Mouse (Mus musculus): Measurements from ENCODE around the gene Ppp2r3d. TPM values are rescaled to one million over a fixed set of nuclear protein-coding genes. Genes with fewer than 3 reads are reported as not detected.
A peak's percentile ranks its signal among the peaks of the same experiment; 100 is the strongest.
"Not testable (repeated sequence)": the region's sequence is repeated elsewhere in the genome, so short reads cannot be mapped to it uniquely, and the experiment has no call there.

The Ppp2r3d gene
- 22.9 and 25.4 TPM in 2 replicates for polyA plus RNA-seq (2012; ENCODE audit: insufficient read depth, insufficient read length, missing spikeins)

DNA sequence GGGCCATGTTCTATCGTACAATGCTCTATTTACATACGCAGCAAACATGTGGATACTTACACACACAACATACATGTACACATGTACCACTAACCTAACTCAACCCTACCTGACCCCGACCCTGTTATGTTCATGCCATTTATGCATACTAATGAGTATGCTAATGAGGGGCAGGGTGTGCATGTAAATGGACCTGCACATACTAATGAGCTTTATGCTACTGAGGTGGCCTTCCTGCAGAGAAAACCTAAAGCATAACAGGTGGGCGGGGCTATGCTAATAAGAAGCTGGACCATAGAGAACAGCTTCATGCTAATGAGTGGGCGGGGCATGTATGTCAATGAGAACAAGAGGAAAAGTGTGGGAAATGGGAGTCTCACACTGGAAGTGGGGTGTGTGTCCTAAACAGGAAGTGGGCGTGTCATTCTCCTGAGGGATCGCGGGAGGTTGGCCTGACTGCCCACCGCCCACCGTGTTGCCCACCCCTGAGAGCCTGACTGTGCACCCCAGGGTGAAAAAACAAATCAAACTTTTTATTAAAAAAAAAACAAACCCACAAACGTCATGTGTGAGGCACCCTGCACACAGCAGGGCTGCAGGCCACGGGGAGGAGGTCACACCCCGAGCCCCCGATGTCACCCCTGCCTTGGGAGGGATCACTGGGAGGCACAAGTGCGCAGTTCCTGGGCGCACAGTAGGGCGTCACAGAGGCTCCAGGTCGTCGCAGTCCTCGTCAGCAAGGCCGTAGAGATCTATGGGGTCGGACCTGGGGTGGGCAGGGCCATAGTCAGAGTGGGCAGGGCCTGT is at the start of gene Ppp2r3d:
Gene Ppp2r3d (minus strand): TSS at position 803 of the 807 bp plus-strand sequence.
- Histone ChIP-seq H3K4me1 (ENCODE audit: control insufficient read depth, insufficient read depth, insufficient read length, low read length) (peaks cover 2% of the 10 kb centered on the region), H3K27ac (replicated peaks; ENCODE audit: low read depth, low read length) (peak within 1 kb of the TSS; percentile 40; the same call in 1 of the 2 replicates), H3K4me3 (ENCODE audit: insufficient read depth, low read depth, low read length) (no peak within 1 kb of the TSS)

DNA sequence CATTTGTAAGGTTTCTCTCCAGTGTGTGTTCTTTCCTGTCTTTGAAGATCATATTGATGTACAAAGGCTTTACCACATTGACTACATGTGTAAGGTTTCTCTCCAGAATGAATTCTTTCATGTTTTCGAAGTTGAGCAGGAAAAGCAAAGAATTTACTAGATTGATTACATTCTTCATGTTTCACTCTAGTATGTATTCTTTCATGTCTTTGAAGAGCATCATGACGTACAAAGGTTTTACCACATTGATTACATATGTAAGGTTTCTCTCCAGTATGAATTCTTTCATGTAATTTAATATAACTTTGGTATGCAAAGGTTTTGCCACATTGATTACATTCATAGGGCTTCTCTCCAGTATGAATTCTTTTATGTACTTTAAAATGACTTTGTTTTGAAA is 17.0 kb upstream of the Ppp2r3d start, which contains the start of gene Gm21836:
Gene Gm21836 (minus strand): TSS at position 101 of the 400 bp plus-strand sequence.
- not testable (repeated sequence) for H3K4me3 ChIP-seq (ENCODE audit: insufficient read depth, low read depth, low read length); H3K4me1 ChIP-seq (ENCODE audit: control insufficient read depth, insufficient read depth, insufficient read length, low read length); H3K27ac ChIP-seq (replicated peaks; ENCODE audit: low read depth, low read length)

DNA sequence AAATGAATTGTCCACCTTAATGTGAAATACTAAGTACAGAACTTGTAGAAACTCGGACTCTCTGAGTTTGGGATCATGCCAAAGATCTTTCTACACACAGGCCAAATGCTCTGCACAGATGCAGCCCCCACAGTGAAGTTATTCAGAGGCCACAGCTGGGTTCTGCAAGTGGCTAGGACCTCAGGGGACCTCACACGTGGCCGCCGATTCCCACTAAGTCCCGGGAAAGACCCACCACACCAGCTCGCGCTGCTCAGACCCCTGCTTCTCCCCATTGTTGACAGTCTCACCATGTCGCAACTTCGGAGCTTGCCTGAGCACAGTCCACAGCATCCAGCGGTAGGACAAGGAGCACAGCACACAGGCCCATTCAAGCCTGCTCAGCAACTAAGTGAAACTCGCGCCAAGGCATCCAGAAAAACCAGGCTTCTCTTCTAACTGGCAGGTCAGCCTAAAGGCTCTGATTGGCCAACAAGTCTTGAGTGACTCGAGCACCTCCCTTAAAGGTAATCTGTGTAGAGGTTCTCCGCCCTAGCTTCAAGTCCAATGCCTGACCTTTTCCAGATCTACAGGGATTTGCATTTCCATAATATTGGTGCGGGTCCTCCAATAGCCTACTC is 3.8 kb upstream of the Ppp2r3d start:
- not testable (repeated sequence) for H3K4me3 ChIP-seq (ENCODE audit: insufficient read depth, low read depth, low read length); H3K4me1 ChIP-seq (ENCODE audit: control insufficient read depth, insufficient read depth, insufficient read length, low read length); H3K27ac ChIP-seq (replicated peaks; ENCODE audit: low read depth, low read length)

DNA sequence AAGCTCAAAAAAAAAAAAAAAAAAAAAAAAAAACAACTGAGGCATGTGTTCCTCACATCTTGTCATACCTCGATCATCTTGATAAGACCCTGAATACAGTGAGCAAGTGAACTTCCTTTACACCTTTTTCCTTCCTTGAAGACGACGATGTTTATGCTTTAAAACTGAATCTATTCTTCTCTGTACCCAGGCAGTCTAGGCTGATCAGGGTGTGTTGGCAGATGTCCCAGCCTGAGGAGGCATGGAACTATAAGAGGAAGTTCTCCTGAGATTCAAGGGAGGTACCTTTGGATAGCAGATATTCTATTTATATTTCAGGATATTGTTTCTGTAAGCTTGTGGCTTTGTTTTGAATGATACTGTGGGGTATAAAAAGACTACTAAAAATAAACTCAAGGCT is 1.4 kb upstream of the Ppp2r3d start:
- Histone ChIP-seq H3K27ac (replicated peaks; ENCODE audit: low read depth, low read length) (no peak overlapping the region), H3K4me3 (ENCODE audit: insufficient read depth, low read depth, low read length) (no peak overlapping the region), H3K4me1 (ENCODE audit: control insufficient read depth, insufficient read depth, insufficient read length, low read length) (peaks cover 2% of the 10 kb centered on the region)

DNA sequence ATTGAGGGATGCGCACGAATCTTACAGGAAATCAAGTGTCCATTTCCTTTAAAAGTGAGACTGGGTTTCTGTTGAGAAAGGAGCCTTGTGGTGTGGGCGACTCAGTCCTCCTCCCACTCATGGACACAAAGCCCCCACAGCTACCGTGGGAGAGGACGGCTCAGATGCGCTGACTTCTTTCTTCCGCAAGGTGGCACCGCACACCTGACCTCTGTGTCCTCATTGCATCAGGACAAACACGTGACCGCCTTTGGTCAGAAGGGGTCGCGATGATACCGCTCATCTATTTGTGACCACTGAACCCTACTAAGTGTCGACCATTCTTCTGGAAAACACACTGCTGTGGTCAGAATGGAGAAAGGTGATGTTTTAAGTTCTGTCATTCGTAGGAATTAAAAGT is 1.0 kb downstream of the Ppp2r3d start:
- Histone ChIP-seq H3K4me3 (ENCODE audit: insufficient read depth, low read depth, low read length) (no peak overlapping the region), H3K4me1 (ENCODE audit: control insufficient read depth, insufficient read depth, insufficient read length, low read length) (peaks cover 2% of the 10 kb centered on the region), H3K27ac (replicated peaks; ENCODE audit: low read depth, low read length) (no peak overlapping the region)

- Histone ChIP-seq H3K27ac (replicated peaks; ENCODE audit: low read depth, low read length) (no peak overlapping the region), H3K4me1 (ENCODE audit: control insufficient read depth, insufficient read depth, insufficient read length, low read length) (no peaks in the 10 kb centered on the region)
Measured at GRCm38 (mm10) chr9:124456572-124456971, 20.1 kb downstream of the Ppp2r3d start.

DNA sequence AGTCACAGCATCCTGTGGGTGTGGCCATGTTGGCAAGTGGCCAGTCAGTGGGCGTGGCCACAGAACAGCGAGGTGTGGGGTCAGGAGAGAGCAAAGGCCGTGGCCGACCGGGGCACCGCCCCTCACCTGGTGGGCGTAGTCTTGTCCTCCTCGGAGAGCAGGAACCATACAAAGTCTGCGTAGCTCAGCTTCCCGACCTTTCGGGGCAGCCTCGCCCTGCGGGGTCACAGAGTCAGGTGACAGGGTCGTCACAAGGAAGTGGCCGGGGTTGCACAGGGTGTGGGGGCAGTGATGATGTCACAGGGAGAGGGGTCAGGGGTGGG is 34.2 kb downstream of the Ppp2r3d start:
- no peak overlapping the region for H3K27ac ChIP-seq (replicated peaks; ENCODE audit: low read depth, low read length)
- no peak overlapping the region for H3K4me3 ChIP-seq (ENCODE audit: insufficient read depth, low read depth, low read length)
- no peaks in the 10 kb centered on the region for H3K4me1 ChIP-seq (ENCODE audit: control insufficient read depth, insufficient read depth, insufficient read length, low read length)

More at GRCm38 (mm10) chr9:124456572-124456971, 20.1 kb downstream of the Ppp2r3d start:
- no peak overlapping the region for H3K4me3 ChIP-seq (ENCODE audit: insufficient read depth, low read depth, low read length)

GRCm38 (mm10) chr9:124441681-124442532 is 34.8 kb downstream of the Ppp2r3d start:
- H3K27ac ChIP-seq (replicated peaks; ENCODE audit: low read depth, low read length) = no peak overlapping the region
- H3K4me3 ChIP-seq (ENCODE audit: insufficient read depth, low read depth, low read length) = no peak overlapping the region
- H3K4me1 ChIP-seq (ENCODE audit: control insufficient read depth, insufficient read depth, insufficient read length, low read length) = no peaks in the 10 kb centered on the region

DNA sequence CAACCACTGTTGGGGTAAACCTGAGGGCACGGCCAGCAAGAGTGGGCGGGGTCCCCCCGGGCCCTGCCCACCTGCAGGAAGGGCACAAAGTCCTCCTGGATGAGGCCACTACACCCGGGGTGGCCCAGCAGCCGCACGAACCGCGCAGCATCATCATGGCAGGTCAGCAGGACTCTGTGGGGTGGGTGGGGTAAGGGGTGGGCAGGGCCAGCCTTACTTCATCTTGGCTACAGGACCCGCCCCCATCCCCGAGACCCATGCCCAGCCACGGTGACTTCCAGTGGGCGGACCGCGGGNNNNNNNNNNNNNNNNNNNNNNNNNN is 36.0 kb downstream of the Ppp2r3d start:
- Histone ChIP-seq H3K27ac (replicated peaks; ENCODE audit: low read depth, low read length) (no peak overlapping the region), H3K4me1 (ENCODE audit: control insufficient read depth, insufficient read depth, insufficient read length, low read length) (no peaks in the 10 kb centered on the region), H3K4me3 (ENCODE audit: insufficient read depth, low read depth, low read length) (no peak overlapping the region)

GRCm38 (mm10) chr9:124439848-124440723 is 36.6 kb downstream of the Ppp2r3d start:
- Histone ChIP-seq H3K4me1 (ENCODE audit: control insufficient read depth, insufficient read depth, insufficient read length, low read length) (no peaks in the 10 kb centered on the region), H3K27ac (replicated peaks; ENCODE audit: low read depth, low read length) (no peak overlapping the region), H3K4me3 (ENCODE audit: insufficient read depth, low read depth, low read length) (no peak overlapping the region)

GRCm38 (mm10) chr9:124439403-124439847 is 37.3 kb downstream of the Ppp2r3d start:
- no peak overlapping the region for H3K27ac ChIP-seq (replicated peaks; ENCODE audit: low read depth, low read length)
- H3K4me3 ChIP-seq (ENCODE audit: insufficient read depth, low read depth, low read length) = no peak overlapping the region
- H3K4me1 ChIP-seq (ENCODE audit: control insufficient read depth, insufficient read depth, insufficient read length, low read length) = no peaks in the 10 kb centered on the region

- Histone ChIP-seq H3K4me3 (ENCODE audit: insufficient read depth, low read depth, low read length) (no peak overlapping the region), H3K27ac (replicated peaks; ENCODE audit: low read depth, low read length) (no peak overlapping the region), H3K4me1 (ENCODE audit: control insufficient read depth, insufficient read depth, insufficient read length, low read length) (no peaks in the 10 kb centered on the region)
Measured at GRCm38 (mm10) chr9:124438686-124439346, 37.9 kb downstream of the Ppp2r3d start.

DNA sequence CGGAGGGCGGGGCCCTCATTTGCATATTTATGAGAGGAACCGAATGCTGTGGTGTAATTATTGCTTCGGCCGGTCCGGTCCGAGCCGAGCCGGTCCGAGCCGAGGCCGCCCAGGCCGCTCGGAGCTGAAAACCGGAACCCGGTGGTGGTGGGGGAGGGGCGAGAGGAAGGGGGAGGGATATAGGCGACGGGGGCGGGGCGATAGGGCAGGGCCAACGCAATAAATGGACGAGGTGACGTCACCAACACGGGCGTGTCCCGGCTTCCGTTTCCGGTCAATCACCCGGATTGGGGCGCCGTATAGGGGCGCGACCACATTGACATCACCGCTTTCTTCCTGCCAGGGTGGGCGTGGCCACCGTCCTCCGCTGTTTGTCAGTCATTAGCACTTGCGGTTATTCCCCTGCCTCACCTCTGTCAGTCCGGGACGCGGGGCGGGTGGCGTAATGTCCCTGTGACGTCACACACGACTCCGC is 51.2 kb downstream of the Ppp2r3d start:
- Histone ChIP-seq H3K27ac (replicated peaks; ENCODE audit: low read depth, low read length) (peak overlapping the region; percentile 98), H3K4me3 (ENCODE audit: insufficient read depth, low read depth, low read length) (peak overlapping the region; percentile 85), H3K4me1 (ENCODE audit: control insufficient read depth, insufficient read depth, insufficient read length, low read length) (no peaks in the 10 kb centered on the region)
